Mouse (Mus musculus) C2C12 (cell line): ENCODE results near the gene Gm9513.

Source experiments
- CEBPB ChIP-seq: IDR thresholded peaks from one replicate; pipeline ENCODE4 v1.6.1; 2011; ENCODE audit warnings: low read depth, mild to moderate bottlenecking, control low read depth, moderate library complexity
- CTCF ChIP-seq: IDR thresholded peaks from one replicate; pipeline ENCODE4 v1.5.1; 2011; ENCODE audit not compliant: control insufficient read depth, insufficient read depth, insufficient read length
- FOSL1 ChIP-seq: IDR thresholded peaks from one replicate; pipeline ENCODE4 v1.8.0; 2011; ENCODE audit warnings: mild to moderate bottlenecking, low read length; ENCODE audit not compliant: poor library complexity, insufficient read depth, severe bottlenecking
- MAX ChIP-seq: IDR thresholded peaks from one replicate; pipeline ENCODE4 v1.6.1; 2011; ENCODE audit warnings: mild to moderate bottlenecking, control low read depth
- MYOD1 ChIP-seq: IDR thresholded peaks from one replicate; pipeline ENCODE4 v1.6.1; 2011; ENCODE audit warnings: low read depth; ENCODE audit not compliant: control insufficient read depth, insufficient read length
- MYOG ChIP-seq: IDR thresholded peaks from one replicate; pipeline ENCODE4 v1.6.1; 2011; ENCODE audit not compliant: control insufficient read depth, insufficient read length; ENCODE audit errors: extremely low read depth
- USF1 ChIP-seq: IDR thresholded peaks from one replicate; pipeline ENCODE4 v1.6.1; 2011; ENCODE audit warnings: low read depth, mild to moderate bottlenecking, control low read depth, moderate library complexity

DNA sequence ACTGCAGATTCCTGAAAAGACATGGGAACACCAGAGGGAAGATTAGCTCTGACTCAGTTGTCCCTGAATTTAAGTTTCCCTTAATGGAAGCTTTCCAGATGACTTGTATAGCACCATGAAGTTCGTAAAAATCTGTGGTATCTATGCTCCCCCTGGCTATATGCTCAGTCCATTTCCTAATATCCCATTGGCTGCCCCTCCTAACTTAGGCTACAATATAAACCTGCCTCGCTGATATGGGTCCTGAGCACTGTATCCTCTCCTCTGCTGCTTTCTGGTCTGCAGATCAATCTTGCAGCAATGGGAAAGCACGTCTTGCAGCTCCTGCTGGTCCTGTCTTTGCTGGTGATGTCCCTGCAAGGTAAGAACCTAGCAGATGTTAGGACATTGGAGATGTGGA lies at the start of gene Gm9513:
- TF ChIP-seq CTCF (no peak), MAX (no peak), FOSL1 (no peak), MYOD1 (no peak), USF1 (no peak), CEBPB (no peak), MYOG (no peak)
